Comparison of ENCODE assay signal across 25 mouse cellular contexts in the genomic region with DNA sequence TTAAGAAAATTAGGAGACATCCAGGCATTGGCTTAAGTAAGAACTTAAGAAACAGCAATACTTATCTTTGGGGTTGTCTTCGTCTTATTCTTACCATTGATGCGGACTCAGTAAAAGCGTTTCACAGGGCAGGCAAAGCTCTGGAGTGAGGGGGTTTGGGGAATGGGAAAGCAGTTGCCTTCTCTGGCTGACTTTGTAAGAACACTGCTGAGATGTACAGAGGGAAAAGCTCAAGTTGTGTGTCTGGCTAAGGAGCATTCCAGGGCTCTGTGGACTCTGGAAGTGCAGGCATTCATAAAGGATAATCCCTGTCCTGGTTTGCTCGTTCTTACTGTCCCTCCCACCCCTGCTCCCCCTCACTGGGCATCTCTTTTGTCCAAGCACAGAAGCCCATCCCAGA.
"Had no signal": no experiment of that assay in that cellular context is flagged by ENCODE, and none has a peak within 500 bp of the region (broad histone marks: within the 10 kb centered on the region; RNA-seq: fewer than 3 reads in every experiment).

No protein-coding gene starts in this region.

- H3K9me3 ChIP-seq: heart, embryonic 13.5 days; heart, embryonic 15.5 days; hindbrain, embryonic 10.5 days; hindbrain, embryonic 12.5 days; intestine, embryonic 15.5 days; limb, embryonic 10.5 days had no signal

- H3K4me3 ChIP-seq: gastrocnemius, adult 2 months; heart, adult 2 months; heart, embryonic 13.5 days; heart, embryonic 15.5 days; hindbrain, embryonic 10.5 days; hindbrain, embryonic 12.5 days; intestine, embryonic 15.5 days; layer of hippocampus, adult 2 months; left cerebral cortex, adult 2 months; limb, embryonic 10.5 days; limb, embryonic 12.5 days had no signal

- H3K9ac ChIP-seq: heart, embryonic 13.5 days; heart, embryonic 15.5 days; hindbrain, embryonic 12.5 days; hindbrain, embryonic 14.5 days; intestine, embryonic 15.5 days; limb, embryonic 12.5 days had no signal

- H3K27ac ChIP-seq: gastrocnemius, adult 2 months; heart, adult 2 months; heart, embryonic 13.5 days; heart, embryonic 15.5 days; hindbrain, embryonic 10.5 days; hindbrain, embryonic 12.5 days; hindbrain, embryonic 14.5 days; intestine, embryonic 15.5 days; layer of hippocampus, adult 2 months; left cerebral cortex, adult 2 months; limb, embryonic 10.5 days; limb, embryonic 12.5 days had no signal

- H3K4me1 ChIP-seq: heart, embryonic 15.5 days; intestine, embryonic 15.5 days had no signal

- H3K36me3 ChIP-seq: heart, embryonic 13.5 days; heart, embryonic 15.5 days; hindbrain, embryonic 10.5 days; hindbrain, embryonic 12.5 days; intestine, embryonic 15.5 days; limb, embryonic 10.5 days; limb, embryonic 12.5 days had no signal

- H3K4me2 ChIP-seq: heart, embryonic 11.5 days; heart, embryonic 13.5 days; heart, embryonic 15.5 days; hindbrain, embryonic 12.5 days; hindbrain, embryonic 14.5 days; intestine, embryonic 15.5 days; limb, embryonic 12.5 days had no signal

- H3K27me3 ChIP-seq: heart, embryonic 13.5 days; heart, embryonic 15.5 days; hindbrain, embryonic 12.5 days; intestine, embryonic 15.5 days had no signal

- ATAC-seq: hindbrain, embryonic 16.5 days; inflammation-experienced regulatory T-cells, adult 6 months; intestine, embryonic 15.5 days; intestine, postnatal 0 days had no signal

- DNase-seq: gastrocnemius, adult 2 months; gastrocnemius, postnatal 10 days; gastrocnemius, postnatal 25 days; heart, adult 2 months; heart, postnatal 4 days; kidney, adult 18-20 months; kidney, adult 8-10 months; kidney, postnatal 10 days; kidney, postnatal 25 days; kidney, postnatal 4 days; liver had no signal
